Comparison of ENCODE assay signal across 8 mouse cellular contexts in the genomic region with DNA sequence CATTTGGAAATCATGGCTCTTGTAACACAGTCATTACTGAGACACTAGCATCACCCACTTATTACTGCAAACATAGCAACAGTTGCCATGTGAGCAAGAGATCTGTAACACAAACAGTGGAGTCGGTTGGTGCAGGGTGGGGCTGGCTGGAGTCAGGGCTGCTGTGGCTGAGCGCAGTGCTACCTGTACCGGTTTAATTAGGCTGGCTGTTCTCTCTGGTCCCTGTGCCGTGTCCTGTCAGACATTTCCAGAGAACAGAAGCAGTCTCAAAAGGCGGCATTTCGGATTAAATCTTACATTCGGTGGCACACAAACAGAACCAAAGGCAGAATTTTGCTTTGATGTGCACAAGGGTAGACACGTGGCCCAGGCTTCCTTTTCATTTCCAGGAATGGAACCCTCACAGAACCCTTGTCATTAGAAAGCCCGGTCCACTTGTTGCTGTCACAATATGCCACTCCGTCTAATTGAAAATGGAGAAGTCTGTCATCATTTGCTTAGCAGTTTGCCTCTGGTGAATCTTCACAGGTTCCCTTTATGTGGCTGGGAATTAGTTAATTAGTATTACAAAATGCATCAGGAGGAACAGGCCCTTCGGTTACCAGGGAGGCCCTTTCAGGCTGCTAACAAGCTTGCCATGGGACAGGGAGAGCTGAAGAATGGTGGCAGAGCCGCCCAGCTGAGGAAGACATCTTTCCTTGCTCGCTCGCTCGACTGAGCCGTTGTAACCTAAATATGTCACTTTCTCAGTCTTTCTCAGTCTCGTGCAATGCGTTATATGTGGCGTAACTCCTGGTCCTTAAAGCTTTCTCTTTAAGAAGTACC.
DNase-seq lines count a peak whose midpoint lies in the region; ATAC-seq and TF ChIP-seq lines count a peak whose summit lies in the region.

No protein-coding gene starts in this region.

- peak; percentile 20 for DNase-seq in 3T3-L1 (ENCODE audit: low read depth, low spot score)
- peak; percentile 54 for DNase-seq in embryonic facial prominence, embryonic 11.5 days (ENCODE audit: low spot score)
- DNase-seq in heart, postnatal 0 days (ENCODE audit: low spot score), result peak; percentile 43
- DNase-seq in left cerebral cortex, adult 8-10 months (ENCODE audit: low spot score in 2 of 2), result peak; percentile 32 to 74
- no peak for DNase-seq in gastrocnemius, postnatal 14 days
- DNase-seq in ovary, postnatal 36 days (ENCODE audit: low spot score), result no peak

- no peaks in the 10 kb centered on the region for H3K36me3 ChIP-seq in embryonic facial prominence, embryonic 11.5 days (replicated peaks; ENCODE audit: control insufficient read depth, insufficient read depth, low read depth, low read length)
- 0 out of 2 replicates have a peak, but pooled peaks cover 3% of the 10 kb centered on the region for H3K36me3 ChIP-seq in heart, postnatal 0 days (replicated peaks; ENCODE audit: control insufficient read depth, insufficient read depth, low read length)
- H3K36me3 ChIP-seq in neural tube, embryonic 15.5 days, result no peaks in the 10 kb centered on the region
- H3K36me3 ChIP-seq in kidney, embryonic 15.5 days, result no peaks in the 10 kb centered on the region

- no peak overlapping the region for H3K4me3 ChIP-seq in embryonic facial prominence, embryonic 11.5 days (ENCODE audit: low read depth, low read length)
- no peak overlapping the region for H3K4me3 ChIP-seq in heart, postnatal 0 days (ENCODE audit: low read depth, low read length)
- H3K4me3 ChIP-seq in neural tube, embryonic 15.5 days (replicated peaks), result peak overlapping the region; percentile 22
- no peak overlapping the region for H3K4me3 ChIP-seq in kidney, embryonic 15.5 days (replicated peaks)

- no peak overlapping the region for H3K27ac ChIP-seq in embryonic facial prominence, embryonic 11.5 days (replicated peaks; ENCODE audit: low read depth, low read length)
- no peak overlapping the region for H3K27ac ChIP-seq in heart, postnatal 0 days (ENCODE audit: low read depth)
- peak overlapping the region; percentile 38; the same call in 1 of the 2 replicates for H3K27ac ChIP-seq in neural tube, embryonic 15.5 days (replicated peaks)
- H3K27ac ChIP-seq in kidney, embryonic 15.5 days, result no peak overlapping the region

- no peaks in the 10 kb centered on the region for H3K4me1 ChIP-seq in embryonic facial prominence, embryonic 11.5 days (ENCODE audit: control insufficient read depth, insufficient read depth, low read length)
- H3K4me1 ChIP-seq in heart, postnatal 0 days (ENCODE audit: control insufficient read depth, insufficient read depth), result no peaks in the 10 kb centered on the region
- H3K4me1 ChIP-seq in neural tube, embryonic 15.5 days, result peaks cover 15% of the 10 kb centered on the region
- no peaks in the 10 kb centered on the region for H3K4me1 ChIP-seq in kidney, embryonic 15.5 days

- TF ChIP-seq CTCF in heart, postnatal 0 days (IDR thresholded peaks at IDR 0.05; ENCODE audit: low read depth), result no peak

- H3K4me2 ChIP-seq in embryonic facial prominence, embryonic 11.5 days (ENCODE audit: low read depth, low read length), result 0 out of 2 replicates have a peak overlapping the region, but pooled peaks have one; percentile 3
- H3K4me2 ChIP-seq in heart, postnatal 0 days (ENCODE audit: low read depth, low read length), result no peak overlapping the region
- H3K4me2 ChIP-seq in neural tube, embryonic 15.5 days, result peak overlapping the region; percentile 47
- no peak overlapping the region for H3K4me2 ChIP-seq in kidney, embryonic 15.5 days

- intact Hi-C loops in gastrocnemius, postnatal 14 days (cut with DNase I; ENCODE audit: low total_unique reads), result no loop called here

- WGBS in embryonic facial prominence, embryonic 11.5 days, result 35% methylated on average over 19 of the region's 19 CpGs
- WGBS in heart, postnatal 0 days, result 51% methylated on average over 19 of the region's 19 CpGs
- 38% methylated on average over 19 of the region's 19 CpGs for WGBS in neural tube, embryonic 15.5 days
- 45% methylated on average over 19 of the region's 19 CpGs for WGBS in kidney, embryonic 15.5 days

- TF ChIP-seq EP300 in heart, postnatal 0 days (IDR thresholded peaks at IDR 0.05; ENCODE audit: low read depth), result no peak

- no peak overlapping the region for H3K9ac ChIP-seq in embryonic facial prominence, embryonic 11.5 days (replicated peaks; ENCODE audit: low read length)
- H3K9ac ChIP-seq in heart, postnatal 0 days (replicated peaks; ENCODE audit: low read depth, low read length), result no peak overlapping the region
- H3K9ac ChIP-seq in neural tube, embryonic 15.5 days (replicated peaks), result peak overlapping the region; percentile 24; the same call in 1 of the 2 replicates
- no peak overlapping the region for H3K9ac ChIP-seq in kidney, embryonic 15.5 days

- no peaks in the 10 kb centered on the region for H3K9me3 ChIP-seq in embryonic facial prominence, embryonic 11.5 days (replicated peaks; ENCODE audit: control insufficient read depth, low read length)
- H3K9me3 ChIP-seq in heart, postnatal 0 days (replicated peaks; ENCODE audit: control insufficient read depth, low read length), result no peaks in the 10 kb centered on the region
- H3K9me3 ChIP-seq in neural tube, embryonic 15.5 days (replicated peaks), result no peaks in the 10 kb centered on the region
- H3K9me3 ChIP-seq in kidney, embryonic 15.5 days (replicated peaks), result no peaks in the 10 kb centered on the region

- no peaks in the 10 kb centered on the region for H3K27me3 ChIP-seq in embryonic facial prominence, embryonic 11.5 days (ENCODE audit: control insufficient read depth, insufficient read depth, low read length)
- H3K27me3 ChIP-seq in heart, postnatal 0 days (ENCODE audit: control insufficient read depth, insufficient read depth, low read length), result no peaks in the 10 kb centered on the region
- H3K27me3 ChIP-seq in neural tube, embryonic 15.5 days (replicated peaks), result no peaks in the 10 kb centered on the region; the same call in 1 of the 2 replicates
- H3K27me3 ChIP-seq in kidney, embryonic 15.5 days, result peaks cover 10% of the 10 kb centered on the region

- ATAC-seq in embryonic facial prominence, embryonic 11.5 days (replicated peaks; ENCODE audit: insufficient number of reproducible peaks, low FRiP score, low TSS enrichment, low read depth), result peak; percentile 87
- ATAC-seq in heart, postnatal 0 days (ENCODE audit: insufficient read depth, low read depth), result peak; percentile 81
- peak; percentile 86 for ATAC-seq in neural tube, embryonic 15.5 days (ENCODE audit: low FRiP score)
- no peak for ATAC-seq in kidney, embryonic 15.5 days (replicated peaks; ENCODE audit: low FRiP score)

Comparison
In these comparisons a context has a peak if more than half of its experiments do, and no peak if none do; other contexts are left out.
1. DNase-seq: peak in 3T3-L1 (single experiment), embryonic facial prominence, embryonic 11.5 days (single experiment), heart, postnatal 0 days (single experiment) and left cerebral cortex, adult 8-10 months (2 of 2); none in gastrocnemius, postnatal 14 days (single experiment) and ovary, postnatal 36 days (single experiment).
2. H3K4me2 ChIP-seq: peak in embryonic facial prominence, embryonic 11.5 days (single experiment) and neural tube, embryonic 15.5 days (single experiment); none in heart, postnatal 0 days (single experiment) and kidney, embryonic 15.5 days (single experiment).